Mouse (Mus musculus) liver, adult 2 months (tissue): ENCODE measurements around the gene E030030I06Rik. TPM values are rescaled to one million over a fixed set of nuclear protein-coding genes. Genes with fewer than 3 reads are reported as not detected.
"Not testable (repeated sequence)": the region's sequence is repeated elsewhere in the genome, so short reads cannot be mapped to it uniquely, and the experiment has no call there.

ENCODE experiments used
- DNase-seq: peaks from one replicate; pipeline ENCODE4 v3.0.0-alpha.2; 2011; ENCODE audit warnings: low read depth, low spot score; ENCODE audit errors: extremely low read depth
- H3K27ac ChIP-seq: fragments of 200-500 bp; replicated peaks from 2 replicates; pipeline ENCODE4 v1.5.1; 2012; ENCODE audit warnings: low read depth, mild to moderate bottlenecking, control low read depth, inconsistent platforms, low read length; ENCODE audit not compliant: insufficient read depth
- H3K27me3 ChIP-seq: fragments of 200-500 bp; 2 replicates; pipeline ENCODE4 v1.6.1; 2012; ENCODE audit warnings: mild to moderate bottlenecking, moderate library complexity, low read length, inconsistent platforms; ENCODE audit not compliant: control insufficient read depth, insufficient read depth
- H3K36me3 ChIP-seq: fragments of 200-500 bp; 2 replicates; pipeline ENCODE4 v1.6.1; 2012; ENCODE audit warnings: low read length, inconsistent platforms; ENCODE audit not compliant: control insufficient read depth, insufficient read depth
- H3K4me1 ChIP-seq: fragments of 200-500 bp; 2 replicates; pipeline ENCODE4 v1.6.1; 2011; ENCODE audit warnings: low read length; ENCODE audit not compliant: control insufficient read depth, insufficient read depth
- H3K4me3 ChIP-seq: fragments of 200-500 bp; 2 replicates; pipeline ENCODE4 v1.5.1; 2011; ENCODE audit warnings: low read depth, mild to moderate bottlenecking, control low read depth, low read length, moderate library complexity; ENCODE audit not compliant: insufficient read depth
- H3K79me2 ChIP-seq: fragments of 200-500 bp; 2 replicates; pipeline ENCODE4 v1.6.1; 2012; ENCODE audit warnings: inconsistent platforms, mild to moderate bottlenecking, low read length, moderate library complexity; ENCODE audit not compliant: control insufficient read depth, insufficient read depth
- H3K9ac ChIP-seq: fragments of 200-500 bp; 2 replicates; pipeline ENCODE4 v1.6.1; 2012; ENCODE audit warnings: low read depth, mild to moderate bottlenecking, control low read depth, inconsistent platforms, low read length
- CTCF ChIP-seq: fragments of 200-500 bp; IDR thresholded peaks from 2 replicates; pipeline ENCODE4 v1.5.1; 2011; ENCODE audit warnings: low read depth, low read length, control low read depth
- POLR2A ChIP-seq: fragments of 200-500 bp; IDR thresholded peaks from 2 replicates; pipeline ENCODE4 v1.6.1; 2011; ENCODE audit warnings: low read length, control low read depth; ENCODE audit not compliant: insufficient read depth; ENCODE audit errors: extremely low read depth
- WGBS: fragments of 180-500 bp; shearing (Covaris S2); methylation state at CpG from one replicate; pipeline ENCODE4 v1.1.7; 2018; 5-methylcytosine and 5-hydroxymethylcytosine counted together
- polyA plus RNA-seq: library from polyadenylated mRNA; depleted of rRNA; stranded (reverse); fragments of >200 nt; gene quantifications from 2 replicates; pipeline ENCODE4 v1.2.3, GENCODE M21; 2012
- total RNA-seq: library from RNA; depleted of rRNA; stranded (reverse); fragments of >200 nt; gene quantifications from 2 replicates; pipeline ENCODE4 v1.2.3, GENCODE M21; 2014

Gene E030030I06Rik
- total and polyA plus RNA-seq, 2 experiments, result 1.2 to 7.0 TPM

DNA sequence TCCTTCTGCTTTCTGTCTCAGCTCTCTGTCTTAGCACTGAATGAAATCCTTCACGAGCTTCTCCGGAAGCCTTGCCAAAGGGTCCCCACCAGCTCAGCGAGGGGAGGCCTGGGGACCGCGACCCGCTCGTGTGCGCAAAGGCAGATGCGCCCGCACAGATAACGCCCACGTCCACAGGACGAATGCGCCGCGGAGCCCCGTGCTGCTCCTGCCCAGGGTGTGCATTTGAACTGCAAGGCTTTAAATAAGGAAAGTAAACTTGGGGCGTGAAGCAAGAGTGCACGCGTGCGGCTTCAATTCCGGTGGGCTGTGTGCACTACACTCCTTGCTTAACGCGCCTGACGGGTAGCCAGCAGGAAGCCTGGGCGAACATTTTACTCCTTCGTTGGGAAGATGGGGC, 1.5 kb upstream of the E030030I06Rik start:
- Histone ChIP-seq H3K36me3 (no peaks in the 10 kb centered on the region), H3K4me1 (peaks cover 9% of the 10 kb centered on the region; the same call in 1 of the 2 replicates), H3K79me2 (no peaks in the 10 kb centered on the region), H3K9ac (no peak overlapping the region), H3K27ac (no peak overlapping the region), H3K27me3 (peaks cover 27% of the 10 kb centered on the region), H3K4me3 (no peak overlapping the region)
- TF ChIP-seq CTCF (no peak), POLR2A (no peak)
- DNase-seq, result no peak
- WGBS, result 3% methylated on average over 27 of the region's 27 CpGs

DNA sequence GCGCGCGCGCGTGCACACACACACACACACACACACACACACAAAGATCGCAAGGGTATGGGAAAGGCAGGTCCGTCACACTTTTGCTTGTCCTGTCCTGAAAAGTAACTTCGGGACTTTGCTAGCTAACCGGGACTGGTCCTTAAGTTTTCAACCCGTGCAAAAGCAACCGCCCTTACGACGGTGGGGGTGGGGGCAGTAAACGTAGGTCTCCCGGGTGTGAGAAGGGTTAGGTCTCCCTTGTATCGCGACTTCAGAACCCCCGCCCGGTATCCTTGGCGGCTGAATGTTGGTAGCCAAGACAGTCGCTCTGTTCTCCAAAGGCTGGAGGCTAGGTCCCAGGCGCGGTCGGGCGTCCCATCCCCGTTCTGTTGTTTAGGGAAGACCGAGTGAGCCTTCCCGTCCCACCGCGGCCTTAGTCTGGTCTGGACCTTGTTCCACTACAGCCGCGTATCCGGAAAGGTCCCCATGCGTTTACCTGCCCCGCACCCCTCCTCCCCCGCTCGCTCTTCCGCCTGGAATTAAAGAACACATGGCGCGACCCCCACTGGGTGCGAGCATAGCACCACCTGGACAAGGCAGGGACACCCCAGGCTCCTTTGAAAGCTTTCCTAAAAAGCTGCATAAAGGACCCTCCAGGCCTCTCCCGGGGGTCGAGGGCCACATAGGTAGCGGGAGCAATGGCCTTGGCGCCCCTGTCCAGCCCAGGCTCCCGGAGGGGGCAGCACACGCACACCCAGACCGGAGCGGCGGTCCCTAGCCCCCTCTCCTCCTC, 808 bp upstream of the E030030I06Rik start:
- Histone ChIP-seq H3K27ac (no peak overlapping the region), H3K4me1 (peaks cover 9% of the 10 kb centered on the region; the same call in 1 of the 2 replicates), H3K36me3 (no peaks in the 10 kb centered on the region), H3K27me3 (peaks cover 23% of the 10 kb centered on the region), H3K9ac (peak overlapping the region; percentile 76; the same call in 1 of the 2 replicates), H3K79me2 (no peaks in the 10 kb centered on the region), H3K4me3 (peak overlapping the region; percentile 84; the same call in 1 of the 2 replicates)
- no peak for DNase-seq
- 3% methylated on average over 50 of the region's 50 CpGs for WGBS
- TF ChIP-seq POLR2A (no peak), CTCF (no peak)

DNA sequence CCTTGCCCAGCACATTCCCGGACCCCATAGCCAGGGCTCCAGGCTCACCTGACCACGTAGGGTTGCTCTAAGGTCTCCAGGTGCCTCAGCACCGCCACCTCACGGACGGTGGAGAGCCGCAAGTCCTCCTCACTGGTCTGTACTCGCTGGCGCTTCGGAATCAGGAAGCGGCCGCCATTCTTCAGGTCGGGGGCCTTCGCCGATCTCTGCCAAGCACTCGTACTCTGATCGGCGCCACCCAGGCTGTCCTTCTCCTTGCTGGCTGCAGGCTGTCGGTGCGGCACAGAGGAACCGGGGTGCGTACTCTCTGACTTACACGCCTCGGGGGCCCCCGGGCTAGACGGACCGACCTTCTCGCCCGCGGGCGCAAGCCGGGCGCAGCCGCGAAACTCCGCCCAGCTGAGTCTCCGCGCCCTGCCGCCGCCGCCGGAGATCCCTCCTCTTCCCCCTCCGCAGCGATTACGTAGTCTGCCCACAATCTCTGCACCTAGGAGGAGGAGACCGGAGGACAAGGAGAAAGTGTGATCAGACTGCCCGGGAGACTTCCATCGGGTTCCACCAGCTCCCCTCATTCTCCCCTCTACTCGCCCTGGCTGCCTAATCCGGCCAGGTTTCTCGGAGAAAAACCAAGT, 513 bp downstream of the E030030I06Rik start:
- no peaks in the 10 kb centered on the region for H3K36me3 ChIP-seq
- H3K27ac ChIP-seq, result peak overlapping the region; percentile 87
- H3K9ac ChIP-seq, result peak overlapping the region; percentile 91
- WGBS, result under 1% methylated on average over 50 of the region's 50 CpGs
- peaks cover 9% of the 10 kb centered on the region; the same call in 1 of the 2 replicates for H3K4me1 ChIP-seq
- DNase-seq, result peak; percentile 76
- H3K79me2 ChIP-seq, result no peaks in the 10 kb centered on the region
- peak overlapping the region; percentile 84 for H3K4me3 ChIP-seq
- peaks cover 20% of the 10 kb centered on the region for H3K27me3 ChIP-seq
- TF ChIP-seq CTCF (peak; percentile 76), POLR2A (peak; percentile 58; the same call in 1 of the 2 replicates)

DNA sequence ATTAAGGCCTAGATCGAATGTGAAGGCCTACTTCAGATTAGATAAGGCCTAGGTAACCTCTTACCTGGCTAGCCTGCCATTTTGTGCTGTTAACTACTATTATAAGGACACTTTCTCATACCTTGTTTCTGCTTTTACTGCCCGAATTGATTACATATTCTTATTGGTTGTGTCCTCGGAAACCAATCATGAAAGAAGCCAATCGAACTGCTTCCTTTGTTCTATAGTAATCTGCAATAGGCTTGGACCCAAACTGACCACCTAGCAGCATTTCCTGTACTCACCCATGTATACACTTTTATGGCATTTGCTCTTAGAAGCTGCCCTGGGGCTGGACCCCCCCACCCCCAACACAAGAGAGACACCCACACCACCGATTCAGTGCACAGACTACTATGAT, 6.1 kb downstream of the E030030I06Rik start:
- Histone ChIP-seq H3K4me1 (peaks cover 2% of the 10 kb centered on the region; the same call in 1 of the 2 replicates), H3K36me3 (no peaks in the 10 kb centered on the region), H3K27ac (no peak overlapping the region), H3K9ac (no peak overlapping the region), H3K4me3 (no peak overlapping the region), H3K27me3 (no peaks in the 10 kb centered on the region), H3K79me2 (no peaks in the 10 kb centered on the region)
- no peak for DNase-seq
- WGBS, result 75% methylated on average over 5 of the region's 5 CpGs
- no peak for TF ChIP-seq POLR2A

DNA sequence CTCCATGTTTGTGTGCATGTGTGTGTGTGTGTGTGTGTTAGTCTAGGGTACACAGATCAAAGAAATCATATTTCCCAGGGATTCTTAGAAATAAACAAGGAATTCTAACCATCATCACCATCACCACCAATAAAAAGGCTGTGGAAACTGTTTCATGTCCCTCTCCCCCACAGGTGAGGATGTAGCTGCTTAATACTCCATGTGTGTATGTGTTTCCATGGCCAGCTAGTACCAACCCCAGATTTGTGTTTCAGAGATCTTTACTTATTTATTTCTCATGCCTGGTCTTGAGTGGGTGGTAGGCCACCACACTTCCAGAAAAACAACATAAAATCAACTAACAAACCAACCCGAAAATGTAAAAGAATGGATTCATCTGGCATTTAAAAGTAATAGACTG, 6.9 kb downstream of the E030030I06Rik start:
- H3K79me2 ChIP-seq, H3K27me3 ChIP-seq, H3K27ac ChIP-seq, H3K4me1 ChIP-seq, H3K4me3 ChIP-seq, H3K9ac ChIP-seq, H3K36me3 ChIP-seq: not testable (repeated sequence)
- WGBS, result 84% methylated on average over 1 of the region's 1 CpGs
- peak; percentile 63 for DNase-seq
